Mouse (Mus musculus) hindbrain, embryonic 11.5 days (tissue): ENCODE measurements around the gene Dnali1. TPM values are rescaled to one million over a fixed set of nuclear protein-coding genes. Genes with fewer than 3 reads are reported as not detected.

Experiments used
- ATAC-seq: fragments of 200-750 bp; cut with Nextera tagmentation; 2 replicates; pipeline ENCODE4 v1.8.0; 2017; ENCODE audit warnings: mild to moderate bottlenecking, moderate TSS enrichment, moderate library complexity; ENCODE audit not compliant: low FRiP score
- DNase-seq: peaks from one replicate; pipeline ENCODE4 v3.0.0-alpha.2; 2015; ENCODE audit warnings: low spot score
- H3K27ac ChIP-seq: fragments of 300-500 bp; sonication (generic); 2 replicates; pipeline ENCODE4 v1.5.1; 2014; ENCODE audit warnings: mild to moderate bottlenecking, low read depth, low read length
- H3K27me3 ChIP-seq: fragments of 300-500 bp; sonication (generic); 2 replicates; pipeline ENCODE4 v1.6.1; 2014; ENCODE audit warnings: mild to moderate bottlenecking, low read length, moderate library complexity, mixed read lengths; ENCODE audit not compliant: control insufficient read depth, insufficient read depth
- H3K36me3 ChIP-seq: fragments of 300-500 bp; sonication (generic); 2 replicates; pipeline ENCODE4 v1.6.1; 2014; ENCODE audit warnings: mild to moderate bottlenecking, low read length, moderate library complexity, mixed read lengths; ENCODE audit not compliant: control insufficient read depth, insufficient read depth
- H3K4me1 ChIP-seq: fragments of 300-500 bp; sonication (generic); replicated peaks from 2 replicates; pipeline ENCODE4 v1.6.1; 2014; ENCODE audit warnings: low read length, mixed read lengths; ENCODE audit not compliant: control insufficient read depth, insufficient read depth
- H3K4me2 ChIP-seq: fragments of 300-500 bp; sonication (generic); replicated peaks from 2 replicates; pipeline ENCODE4 v1.6.1; 2014; ENCODE audit warnings: mild to moderate bottlenecking, low read depth, low read length
- H3K4me3 ChIP-seq: fragments of 300-500 bp; sonication (generic); 2 replicates; pipeline ENCODE4 v1.5.1; 2014; ENCODE audit warnings: low read depth, low read length
- H3K9ac ChIP-seq: fragments of 300-500 bp; sonication (generic); 2 replicates; pipeline ENCODE4 v1.6.1; 2014; ENCODE audit warnings: low read depth, low read length
- H3K9me3 ChIP-seq: fragments of 300-500 bp; sonication (generic); 2 replicates; pipeline ENCODE4 v1.6.1; 2016; ENCODE audit warnings: low read length; ENCODE audit not compliant: control insufficient read depth
- WGBS: fragments of 180-500 bp; shearing (Covaris S2); extraction: QIAGEN DNeasy Blood & Tissue Kit; methylation state at CpG from one replicate; pipeline ENCODE4 v1.1.7; 2014; 5-methylcytosine and 5-hydroxymethylcytosine counted together
- polyA plus RNA-seq: library from polyadenylated mRNA; unstranded; fragments of >200 nt; fragmentation: Nextera tagmentation; extraction: Ambion mirVana; gene quantifications from 2 replicates; pipeline ENCODE4 v1.2.1, GENCODE M21; 2014

Gene Dnali1
- polyA plus RNA-seq, 1 experiment from 2014 or later: 0.91 TPM

DNA sequence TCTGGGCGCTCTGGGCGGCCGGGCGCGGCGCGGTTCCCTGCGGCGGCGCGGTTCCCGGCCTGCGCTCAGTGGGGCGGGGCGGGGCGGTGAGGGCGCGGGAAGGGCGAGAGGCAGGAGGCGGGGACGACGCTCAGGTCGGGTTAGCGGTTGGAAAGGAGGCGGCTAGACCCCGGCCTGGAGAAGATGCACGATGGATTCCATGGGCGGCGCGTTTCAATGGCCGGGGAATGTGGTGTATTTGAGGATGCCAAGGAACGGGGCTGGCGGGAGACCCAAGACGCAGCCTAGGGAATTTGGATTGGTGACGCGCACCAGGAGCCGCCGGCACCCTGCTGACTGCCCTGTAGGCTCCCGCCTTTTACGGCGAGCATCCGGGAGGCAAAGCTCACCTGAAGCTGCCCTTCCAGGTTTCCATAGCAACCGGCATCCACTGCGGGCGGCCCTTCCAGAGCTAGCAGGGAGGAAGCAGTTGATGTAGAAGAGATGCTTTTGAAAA lies 19.9 kb upstream of the Dnali1 start:
- no peak for DNase-seq
- no peaks in the 10 kb centered on the region for H3K27me3 ChIP-seq
- peak overlapping the region; percentile 92 for H3K9ac ChIP-seq
- peak overlapping the region; percentile 53 for H3K4me2 ChIP-seq
- H3K4me3 ChIP-seq: peak overlapping the region; percentile 81
- H3K36me3 ChIP-seq: peaks cover 7% of the 10 kb centered on the region
- peak overlapping the region; percentile 98 for H3K27ac ChIP-seq
- 0% methylated on average over 31 of the region's 45 CpGs for WGBS
- peak; percentile 91 for ATAC-seq
- H3K4me1 ChIP-seq: peaks cover 2% of the 10 kb centered on the region; the same call in 1 of the 2 replicates
- no peaks in the 10 kb centered on the region for H3K9me3 ChIP-seq

DNA sequence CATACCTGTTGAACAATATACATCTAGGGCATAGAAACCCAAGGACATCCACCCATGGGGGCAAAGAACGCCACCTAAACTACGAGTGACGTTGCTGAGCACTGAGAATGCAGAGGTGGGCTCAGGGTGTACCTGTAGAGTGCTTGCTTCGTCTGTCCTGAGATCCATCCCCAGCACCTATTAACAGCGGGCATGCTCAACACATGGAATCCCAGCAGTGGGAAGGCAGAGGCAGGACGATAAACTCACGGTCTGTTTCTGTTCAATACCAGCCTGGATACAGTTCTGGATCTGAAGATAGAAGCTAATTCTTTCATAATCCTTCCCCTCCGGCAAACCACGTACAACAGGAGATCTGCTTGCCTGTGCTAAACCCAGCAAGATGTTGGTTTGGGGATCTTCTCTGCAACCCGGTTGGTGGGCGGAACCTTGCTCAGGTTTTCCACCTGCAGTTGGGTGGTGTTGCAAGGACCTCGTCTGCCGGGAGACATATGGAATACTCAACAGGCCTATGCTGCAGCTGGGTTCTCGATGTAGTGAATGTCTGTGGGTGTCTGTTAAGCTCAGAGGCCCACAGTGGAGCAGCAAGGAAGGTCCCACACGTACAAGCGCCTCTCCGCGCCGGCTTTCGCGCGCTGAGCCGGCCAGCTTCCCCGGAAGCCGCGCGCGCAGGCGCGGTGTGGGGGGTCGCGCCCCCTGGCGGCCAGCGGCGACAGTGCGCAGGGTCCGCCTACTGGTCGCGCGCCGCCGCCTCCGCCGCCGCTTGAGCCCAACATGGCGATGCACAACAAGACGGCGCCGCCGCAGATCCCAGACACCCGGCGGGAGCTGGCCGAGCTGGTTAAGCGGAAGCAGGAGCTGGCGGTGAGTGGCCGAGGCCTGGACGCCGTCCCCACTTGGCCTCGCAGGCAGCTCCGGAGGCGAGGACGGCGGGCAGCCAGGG lies 19.2 kb upstream of the Dnali1 start, which contains the start of gene Meaf6:
Meaf6 (plus strand) TSS at position 732 of the 943 bp plus-strand sequence.
- peak; percentile 89 for ATAC-seq
- WGBS: 2% methylated on average over 46 of the region's 63 CpGs

DNA sequence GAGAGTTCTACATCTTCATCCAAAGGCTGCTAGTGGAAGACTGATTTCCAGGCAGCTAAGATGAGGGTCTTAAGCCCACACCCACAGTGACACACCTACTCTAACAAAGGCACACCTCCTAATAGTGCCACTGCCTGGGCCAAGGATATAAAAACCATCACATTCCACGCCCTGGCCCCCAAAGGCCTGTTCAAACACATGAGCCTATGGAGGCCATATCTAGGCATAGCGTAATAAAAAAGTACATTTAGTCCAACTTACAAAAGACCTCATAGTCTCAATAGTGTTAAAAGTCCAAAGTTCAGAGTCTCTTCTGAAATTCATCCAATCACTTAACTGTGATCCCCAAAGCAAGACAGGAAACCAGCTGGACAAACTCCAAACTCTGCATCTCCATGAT lies 13.2 kb upstream of the Dnali1 start:
- WGBS: 93% methylated on average over 2 of the region's 2 CpGs
- no peak overlapping the region for H3K4me2 ChIP-seq
- H3K36me3 ChIP-seq: no peaks in the 10 kb centered on the region; the same call in 1 of the 2 replicates
- H3K4me3 ChIP-seq: no peak overlapping the region
- H3K4me1 ChIP-seq: no peaks in the 10 kb centered on the region
- H3K27me3 ChIP-seq: no peaks in the 10 kb centered on the region
- no peak for DNase-seq
- no peak overlapping the region for H3K27ac ChIP-seq
- H3K9ac ChIP-seq: no peak overlapping the region
- ATAC-seq: no peak
- H3K9me3 ChIP-seq: no peaks in the 10 kb centered on the region

More for the DNA sequence above, 19.2 kb upstream of the Dnali1 start, which contains the start of gene Meaf6:
- peak within 1 kb of the TSS; percentile 92 for H3K9ac ChIP-seq
- no peaks in the 10 kb centered on the region for H3K27me3 ChIP-seq
- H3K4me2 ChIP-seq: peak within 1 kb of the TSS; percentile 53
- peaks cover 6% of the 10 kb centered on the region; the same call in 1 of the 2 replicates for H3K36me3 ChIP-seq
- H3K27ac ChIP-seq: peak within 1 kb of the TSS; percentile 98
- no peaks in the 10 kb centered on the region for H3K9me3 ChIP-seq
- peaks cover 2% of the 10 kb centered on the region; the same call in 1 of the 2 replicates for H3K4me1 ChIP-seq
- peak; percentile 95 for DNase-seq
- peak within 1 kb of the TSS; percentile 81 for H3K4me3 ChIP-seq

DNA sequence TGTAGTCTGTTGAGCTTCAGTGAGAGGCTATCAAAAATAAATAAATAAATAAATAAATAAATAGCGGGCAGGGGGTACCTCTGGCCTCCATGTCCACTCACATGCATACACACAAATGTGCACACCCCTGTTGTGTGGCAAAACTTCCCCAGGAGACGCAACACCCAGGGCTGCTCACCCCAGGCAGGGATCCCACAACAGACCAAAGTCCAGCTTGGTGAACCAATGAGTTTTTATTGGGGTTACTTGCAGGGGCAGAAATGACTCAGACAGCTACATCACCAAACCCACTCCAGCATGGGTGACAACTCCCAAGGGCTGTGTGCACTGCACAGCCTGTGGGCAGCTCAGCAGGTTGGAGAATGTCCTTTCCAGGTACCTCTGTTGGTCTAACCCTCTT lies 12.2 kb upstream of the Dnali1 start:
- WGBS: 96% methylated on average over 2 of the region's 2 CpGs
- no peak overlapping the region for H3K27ac ChIP-seq
- no peaks in the 10 kb centered on the region for H3K27me3 ChIP-seq
- DNase-seq: no peak
- H3K4me2 ChIP-seq: no peak overlapping the region
- H3K9ac ChIP-seq: no peak overlapping the region
- no peak overlapping the region for H3K4me3 ChIP-seq
- H3K9me3 ChIP-seq: no peaks in the 10 kb centered on the region
- no peaks in the 10 kb centered on the region for H3K4me1 ChIP-seq
- ATAC-seq: no peak
- H3K36me3 ChIP-seq: peaks cover 2% of the 10 kb centered on the region; the same call in 1 of the 2 replicates

DNA sequence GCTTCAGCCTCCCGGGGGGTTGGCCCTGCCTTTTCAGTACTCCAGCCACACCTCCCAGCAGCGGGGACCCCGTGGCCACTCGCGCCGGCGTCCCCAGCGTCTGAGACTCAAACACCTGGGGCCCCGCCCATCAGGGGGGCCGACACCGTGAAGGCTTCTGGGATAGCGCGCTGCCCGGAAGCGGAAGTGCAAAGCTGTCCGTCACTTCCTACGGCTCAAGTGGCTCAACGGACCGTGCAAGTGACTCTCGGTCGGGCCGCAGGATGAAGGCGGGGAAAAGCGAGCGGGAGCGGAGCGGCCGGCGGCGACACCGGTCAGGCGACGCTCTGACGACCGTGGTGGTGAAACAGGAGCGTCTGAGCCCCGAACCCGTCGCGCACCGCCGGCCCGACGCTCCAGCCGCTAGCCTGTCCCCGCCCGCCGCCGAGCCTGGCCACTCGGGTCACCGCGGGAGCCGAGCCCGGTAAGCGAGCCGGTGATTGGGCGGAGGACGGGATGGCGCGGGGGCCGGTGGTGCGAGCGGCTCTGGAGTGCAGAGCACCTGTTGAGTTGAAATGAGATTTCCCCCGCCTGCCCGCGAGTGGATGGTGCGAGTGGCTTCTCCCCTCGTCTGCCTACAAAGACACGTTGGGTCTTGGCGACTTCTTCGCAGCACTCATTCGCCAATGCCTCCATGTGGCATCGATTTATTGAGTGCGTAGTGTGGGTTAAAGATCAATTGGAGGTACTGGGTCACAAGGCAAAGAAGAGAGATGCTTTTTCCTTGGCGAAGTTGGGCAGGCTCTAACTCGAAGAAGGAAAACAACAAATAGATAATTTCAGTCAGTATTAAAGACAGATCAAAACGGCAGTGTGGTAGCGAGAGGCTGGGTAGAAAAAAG lies 1.2 kb upstream of the Dnali1 start, which contains the start of gene Snip1:
Snip1 (plus strand) TSS at position 183 of the 881 bp plus-strand sequence.
- WGBS: under 1% methylated on average over 61 of the region's 78 CpGs
- peak within 1 kb of the TSS; percentile 77 for H3K9ac ChIP-seq
- H3K9me3 ChIP-seq: no peaks in the 10 kb centered on the region
- peak; percentile 97 for DNase-seq
- H3K27ac ChIP-seq: no peak within 1 kb of the TSS
- H3K4me1 ChIP-seq: peaks cover 8% of the 10 kb centered on the region
- H3K4me2 ChIP-seq: peak within 1 kb of the TSS; percentile 66
- H3K27me3 ChIP-seq: no peaks in the 10 kb centered on the region
- peak within 1 kb of the TSS; percentile 85 for H3K4me3 ChIP-seq
- H3K36me3 ChIP-seq: 0 out of 2 replicates have a peak, but pooled peaks cover 6% of the 10 kb centered on the region
- peak; percentile 91 for ATAC-seq

DNA sequence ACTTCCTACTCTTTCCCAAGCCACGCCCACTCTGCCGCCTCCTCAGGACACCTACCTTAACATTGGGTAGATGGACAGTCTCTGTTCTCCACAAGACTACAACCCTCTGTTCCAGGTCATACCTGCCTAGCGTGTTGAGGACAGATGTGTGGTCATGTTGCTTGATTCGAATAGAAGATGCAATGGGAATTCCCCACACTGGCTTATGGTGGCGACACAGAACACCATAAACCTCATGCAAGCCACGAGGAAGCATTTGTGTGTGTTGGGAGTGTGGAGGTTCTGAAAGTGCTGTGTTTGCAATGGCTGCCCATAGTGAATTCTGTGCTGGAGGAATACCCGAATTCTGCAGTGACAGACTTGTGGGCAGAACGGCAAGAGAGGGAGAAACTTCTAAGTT lies 1.7 kb downstream of the Dnali1 start:
- Histone ChIP-seq H3K27me3 (no peaks in the 10 kb centered on the region), H3K4me1 (peaks cover 8% of the 10 kb centered on the region), H3K4me3 (no peak overlapping the region), H3K36me3 (no peaks in the 10 kb centered on the region), H3K4me2 (no peak overlapping the region), H3K9ac (no peak overlapping the region), H3K9me3 (no peaks in the 10 kb centered on the region), H3K27ac (no peak overlapping the region)
- WGBS: 83% methylated on average over 8 of the region's 8 CpGs
- no peak for ATAC-seq
- DNase-seq: no peak

DNA sequence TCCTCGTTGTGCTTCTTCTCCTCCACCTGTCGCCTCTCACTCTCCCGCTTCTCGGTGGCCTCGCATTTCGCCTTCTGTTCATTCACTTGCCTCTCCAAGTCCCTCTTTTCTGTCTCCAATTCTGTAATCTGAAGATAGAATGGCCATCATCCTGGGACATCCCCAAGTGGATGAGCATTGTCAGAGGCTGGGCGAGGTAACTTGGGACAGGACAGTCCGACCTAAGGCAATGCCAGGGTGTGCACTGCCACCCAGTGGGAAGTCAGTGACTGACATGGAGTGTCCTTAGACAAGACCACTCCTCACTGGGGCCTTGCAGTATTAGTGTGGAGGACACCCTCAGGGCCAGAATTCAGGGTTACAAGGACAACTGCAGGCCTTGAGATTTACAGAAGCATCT lies 6.5 kb downstream of the Dnali1 start:
- no peaks in the 10 kb centered on the region for H3K27me3 ChIP-seq
- H3K4me1 ChIP-seq: no peaks in the 10 kb centered on the region
- no peak overlapping the region for H3K27ac ChIP-seq
- no peaks in the 10 kb centered on the region for H3K9me3 ChIP-seq
- H3K4me3 ChIP-seq: no peak overlapping the region
- H3K9ac ChIP-seq: 0 out of 2 replicates have a peak overlapping the region, but pooled peaks have one; percentile 31
- ATAC-seq: peak; percentile 70; the same call in 1 of the 2 replicates
- peak overlapping the region; percentile 23 for H3K4me2 ChIP-seq
- peak; percentile 78 for DNase-seq
- H3K36me3 ChIP-seq: 0 out of 2 replicates have a peak, but pooled peaks cover 9% of the 10 kb centered on the region
- WGBS: 1% methylated on average over 8 of the region's 8 CpGs

DNA sequence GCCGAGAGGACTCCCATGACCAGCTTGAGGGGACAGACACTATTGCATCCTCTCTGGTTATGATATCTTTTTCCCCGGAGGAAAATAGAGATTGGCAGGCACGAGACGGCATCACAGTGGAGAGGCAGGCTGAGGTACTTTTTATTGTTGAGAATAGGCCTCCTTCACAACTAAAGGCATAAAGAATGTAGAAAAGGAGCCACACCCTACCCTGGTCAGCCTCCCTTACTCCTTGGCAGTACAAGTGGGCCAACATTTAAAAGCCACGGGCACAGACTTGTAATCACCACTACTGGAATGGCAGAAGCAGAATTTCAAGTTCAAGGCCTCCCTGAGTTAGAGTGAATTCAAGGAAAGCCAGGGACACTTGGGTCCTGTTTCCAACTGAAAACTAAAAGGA lies 7.5 kb downstream of the Dnali1 start:
- no peak overlapping the region for H3K4me2 ChIP-seq
- ATAC-seq (no peak), DNase-seq (no peak)
- no peaks in the 10 kb centered on the region for H3K4me1 ChIP-seq
- no peaks in the 10 kb centered on the region for H3K9me3 ChIP-seq
- 0 out of 2 replicates have a peak, but pooled peaks cover 9% of the 10 kb centered on the region for H3K36me3 ChIP-seq
- H3K27me3 ChIP-seq: no peaks in the 10 kb centered on the region
- no peak overlapping the region for H3K27ac ChIP-seq
- no peak overlapping the region for H3K4me3 ChIP-seq
- WGBS: 65% methylated on average over 5 of the region's 5 CpGs
- H3K9ac ChIP-seq: no peak overlapping the region
